Mouse (Mus musculus): ENCODE data around the gene Gm44805.
A peak's percentile ranks its signal among the peaks of the same experiment; 100 is the strongest.

The Gm44805 gene

DNA sequence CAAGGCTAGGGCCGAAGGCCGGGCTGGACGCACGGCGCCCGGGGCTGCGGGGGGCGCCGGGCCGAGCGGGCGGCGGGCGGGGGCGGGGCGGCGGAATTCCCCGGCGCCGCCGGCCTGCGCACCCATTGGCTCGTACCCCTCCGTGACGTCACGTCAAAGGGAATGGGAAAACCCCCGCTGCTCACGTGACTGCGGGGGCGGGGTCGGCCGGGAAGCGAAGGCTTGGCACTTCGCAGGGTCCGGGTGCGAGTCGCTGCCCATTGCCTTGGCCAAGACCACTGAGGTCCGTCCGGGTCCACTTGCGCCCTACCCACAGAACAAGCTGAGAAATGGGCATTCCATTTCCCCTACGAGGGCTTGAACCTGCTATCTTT, 51.9 kb downstream of the Gm44805 start, which contains the start of gene Relb:
Gene Relb (minus strand): TSS at position 78 of the 374 bp plus-strand sequence.
- DNase-seq (ENCODE audit: low spot score in 2 of 2), result peak; percentile 95

GRCm38 (mm10) chr7:19628536-19629360, 52.5 kb downstream of the Gm44805 start:
- peak; percentile 98 for DNase-seq (ENCODE audit: low spot score in 2 of 2)

GRCm38 (mm10) chr7:19628192-19628535, 53.1 kb downstream of the Gm44805 start:
- no peak for DNase-seq (ENCODE audit: low spot score in 2 of 2)

GRCm38 (mm10) chr7:19627721-19628120, 53.5 kb downstream of the Gm44805 start:
- no peak for DNase-seq (ENCODE audit: low spot score in 2 of 2)

DNA sequence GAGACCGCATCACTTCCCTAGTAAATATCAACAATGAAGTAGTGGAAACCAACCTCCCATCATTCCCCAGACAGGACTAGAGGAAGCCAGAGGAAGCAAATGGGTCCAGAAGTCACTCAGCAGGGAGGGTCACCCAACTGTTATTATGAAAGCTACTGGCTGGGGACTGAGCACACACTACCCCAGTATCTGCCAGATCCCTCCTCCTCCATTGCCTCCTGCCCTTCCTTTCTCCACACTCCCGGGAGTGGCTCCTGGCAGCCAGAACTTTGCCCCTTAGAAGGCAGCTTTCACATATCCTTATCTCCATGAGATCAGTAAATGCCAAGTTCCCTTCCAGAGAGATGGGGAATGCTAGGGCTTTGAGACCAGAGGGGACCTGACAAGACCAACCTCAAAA, 57.8 kb downstream of the Gm44805 start:
- no peak for DNase-seq (ENCODE audit: low spot score in 2 of 2)

DNA sequence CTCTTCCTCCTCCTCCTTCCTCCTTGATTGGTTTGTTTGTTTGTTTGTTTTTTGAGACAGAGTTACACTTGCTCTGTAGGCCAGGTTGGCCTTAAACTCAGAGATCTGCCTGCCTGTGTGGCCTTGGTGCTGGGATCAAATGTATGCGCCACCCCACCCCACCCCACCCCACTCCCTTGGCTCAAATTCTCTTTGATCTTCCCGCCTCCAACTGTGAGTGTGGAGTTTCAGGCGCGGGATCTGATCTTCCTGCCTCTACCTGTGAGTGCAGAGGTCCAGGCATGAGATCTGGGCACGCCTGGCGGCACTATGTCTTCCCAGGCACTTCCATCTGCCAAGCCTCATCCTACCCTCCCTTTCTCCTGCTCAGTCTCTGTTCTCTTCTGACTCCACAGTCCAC, 59.0 kb downstream of the Gm44805 start:
- no peak for DNase-seq (ENCODE audit: low spot score in 2 of 2)
